Mouse (Mus musculus) induced T-regulatory cell, adult 2 months (primary cell): ENCODE data around the gene Gm6351.
"Not testable (repeated sequence)": the region's sequence is repeated elsewhere in the genome, so short reads cannot be mapped to it uniquely, and the experiment has no call there.

ENCODE experiments used
- DNase-seq: peaks from one replicate; pipeline ENCODE4 v3.0.0-alpha.2; 2012; ENCODE audit warnings: low read depth

Gene Gm6351

GRCm38 (mm10) chr5:94076085-94076484 lies at the start of gene Gm6351:
TSS of gene Gm6351 (plus strand) at chr5:94076385.
- DNase-seq, result not testable (repeated sequence)

DNA sequence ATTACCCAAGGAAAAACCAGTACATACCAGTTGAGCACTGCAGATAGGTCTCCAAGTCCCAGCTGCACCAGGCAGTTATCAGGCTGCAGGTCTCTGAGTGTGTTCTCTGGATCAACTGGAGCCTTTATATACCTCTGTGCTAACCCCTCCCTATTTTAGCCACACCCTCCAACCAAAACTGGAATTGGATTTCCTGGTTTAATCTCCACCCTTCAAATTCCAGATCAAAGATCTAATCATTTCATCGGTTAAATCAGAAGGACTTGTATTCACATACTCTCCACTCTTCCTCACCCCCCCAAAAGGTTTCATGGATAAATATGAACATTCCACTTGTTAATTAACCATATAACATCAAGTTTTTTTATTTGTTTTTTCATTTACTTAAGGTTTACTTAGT lies 5.7 kb upstream of the Gm6351 start, which contains the start of gene BC061212:
Gene BC061212, minus strand, starts transcription at position 101 of the 400 bp plus-strand sequence.
- not testable (repeated sequence) for DNase-seq
